Mouse (Mus musculus): Measurements from ENCODE around the gene Oser1. TPM values are rescaled to one million over a fixed set of nuclear protein-coding genes. Genes with fewer than 3 reads are reported as not detected.

Gene Oser1
- polyA plus RNA-seq, 1 experiment from 2014 or later, result 74.9 TPM

DNA sequence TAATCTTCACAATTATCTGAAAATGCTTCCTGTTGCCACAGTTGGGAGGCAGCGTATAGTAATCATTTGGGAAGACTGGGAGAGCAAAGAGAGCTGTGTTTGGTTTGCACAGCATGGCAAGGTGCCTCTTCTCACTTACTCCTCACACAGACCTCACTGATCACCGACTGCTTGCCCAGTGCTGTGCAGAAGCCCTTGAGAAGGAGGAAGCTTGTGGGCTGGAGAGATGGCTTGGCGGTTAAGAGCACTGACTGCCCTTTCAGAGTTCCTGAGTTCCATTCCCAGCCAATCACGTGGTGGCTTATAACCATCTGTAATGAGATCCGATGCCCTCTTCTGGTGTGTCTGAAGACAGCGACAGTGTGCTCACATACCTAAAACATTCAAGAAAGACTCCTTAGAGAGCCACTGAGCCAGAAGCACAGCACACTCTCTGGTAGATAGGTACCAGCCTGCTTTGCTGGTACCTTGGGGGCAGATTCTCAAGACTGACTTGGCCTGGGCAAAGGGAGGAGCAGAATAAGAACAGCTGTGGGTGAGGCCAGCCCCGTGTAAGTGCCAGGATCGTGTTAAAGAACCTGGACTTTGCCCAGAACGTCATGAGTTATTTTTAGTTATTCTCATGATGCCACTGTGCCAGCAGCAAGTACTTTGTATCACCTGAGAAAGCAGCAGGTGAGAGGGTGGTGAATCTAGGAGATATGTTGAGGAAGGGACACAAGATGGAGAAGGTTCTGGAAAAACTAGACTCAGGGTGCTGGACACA is 1.4 kb downstream of the Oser1 start:
- Histone ChIP-seq H3K4me2 (ENCODE audit: low read length) (no peak overlapping the region), H3K4me1 (replicated peaks; ENCODE audit: insufficient read depth, low read length) (peaks cover 7% of the 10 kb centered on the region; the same call in 1 of the 2 replicates), H3K4me3 (replicated peaks; ENCODE audit: low read depth, low read length) (no peak overlapping the region), H3K36me3 (ENCODE audit: insufficient read depth, low read length) (no peaks in the 10 kb centered on the region), H3K9me3 (replicated peaks; ENCODE audit: low read length) (no peaks in the 10 kb centered on the region), H3K27ac (no peak overlapping the region), H3K27me3 (ENCODE audit: insufficient read depth, low read length) (no peaks in the 10 kb centered on the region), H3K9ac (ENCODE audit: low read depth, low read length) (no peak overlapping the region)
- no peak for TF ChIP-seq CTCF (IDR thresholded peaks at IDR 0.05; ENCODE audit: low read depth)
- ATAC-seq (replicated peaks; ENCODE audit: low FRiP score, low read depth), result no peak
- no peak for DNase-seq (ENCODE audit: low spot score)
- 85% methylated on average over 9 of the region's 9 CpGs for WGBS

DNA sequence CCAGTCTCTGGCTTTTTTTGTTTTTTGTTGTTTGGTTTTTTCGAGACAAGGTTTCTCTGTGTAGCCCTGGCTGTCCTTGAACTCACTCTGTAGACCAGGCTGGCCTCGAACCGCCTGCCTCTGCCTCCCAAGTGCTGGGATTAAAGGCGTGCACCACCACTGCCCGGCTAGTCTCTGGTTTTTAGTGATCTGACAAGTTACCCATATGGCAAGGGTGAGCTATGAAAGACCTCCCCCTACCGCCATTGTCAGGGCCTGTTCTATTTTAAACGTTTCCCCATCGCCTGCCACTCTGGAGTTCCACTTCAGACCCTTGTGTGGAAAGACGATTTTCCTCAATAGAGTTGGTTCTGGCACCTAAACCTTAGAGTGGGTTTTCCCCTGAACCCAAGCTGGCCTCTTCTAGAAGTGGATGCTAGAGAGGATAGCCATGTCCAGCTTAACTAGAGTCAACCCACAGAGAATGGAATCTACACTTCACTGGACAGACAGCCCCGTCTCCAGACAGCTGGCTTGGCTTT is 4.1 kb downstream of the Oser1 start:
- peak overlapping the region; percentile 76 for H3K9ac ChIP-seq (ENCODE audit: low read depth, low read length)
- H3K36me3 ChIP-seq (ENCODE audit: insufficient read depth, low read length), result no peaks in the 10 kb centered on the region
- H3K4me1 ChIP-seq (replicated peaks; ENCODE audit: insufficient read depth, low read length), result peaks cover 11% of the 10 kb centered on the region; the same call in 1 of the 2 replicates
- H3K9me3 ChIP-seq (replicated peaks; ENCODE audit: low read length), result no peaks in the 10 kb centered on the region
- DNase-seq (ENCODE audit: low spot score) (no peak), ATAC-seq (replicated peaks; ENCODE audit: low FRiP score, low read depth) (no peak)
- no peaks in the 10 kb centered on the region for H3K27me3 ChIP-seq (ENCODE audit: insufficient read depth, low read length)
- TF ChIP-seq CTCF (IDR thresholded peaks at IDR 0.05; ENCODE audit: low read depth), result no peak
- H3K27ac ChIP-seq, result no peak overlapping the region
- H3K4me3 ChIP-seq (replicated peaks; ENCODE audit: low read depth, low read length), result peak overlapping the region; percentile 75
- 24% methylated on average over 10 of the region's 10 CpGs for WGBS
- peak overlapping the region; percentile 64 for H3K4me2 ChIP-seq (ENCODE audit: low read length)

DNA sequence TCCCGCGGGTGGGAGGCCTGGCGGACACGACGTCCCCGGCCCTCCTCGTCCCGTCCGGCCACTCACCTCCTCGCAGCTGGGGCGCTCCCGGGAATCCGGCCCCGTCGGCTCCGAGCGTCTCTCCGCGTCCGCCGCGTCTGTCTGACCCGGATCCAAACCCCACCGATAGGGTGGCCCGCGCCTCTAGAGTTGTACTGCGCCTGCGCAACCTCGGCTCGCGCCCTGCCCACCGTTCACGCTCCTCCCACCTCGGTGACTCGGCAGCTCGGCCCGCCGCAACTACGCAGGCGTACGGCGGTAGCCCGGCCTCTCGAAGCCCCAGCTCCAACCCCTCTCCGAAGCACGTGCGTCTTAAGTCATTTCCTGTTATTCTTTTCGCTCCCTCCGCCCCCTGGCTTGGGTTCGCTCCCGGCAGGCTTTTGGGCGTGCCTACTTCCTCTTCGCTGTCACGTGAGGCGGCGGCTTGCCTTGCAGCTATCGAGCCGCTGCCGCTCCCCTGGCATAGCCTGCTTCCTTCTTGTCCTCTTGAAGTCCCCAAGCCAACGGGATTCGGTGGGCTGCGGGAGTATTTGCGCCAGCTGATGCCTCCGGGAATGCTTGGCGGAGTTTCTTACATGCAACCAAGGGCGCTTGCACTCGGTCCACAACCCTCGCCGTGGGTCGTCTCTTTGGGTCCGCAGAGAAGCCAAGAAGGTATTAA is 5.0 kb downstream of the Oser1 start:
- ATAC-seq (replicated peaks; ENCODE audit: low FRiP score, low read depth), result peak; percentile 98
- Histone ChIP-seq H3K27me3 (ENCODE audit: insufficient read depth, low read length) (no peaks in the 10 kb centered on the region), H3K9me3 (replicated peaks; ENCODE audit: low read length) (no peaks in the 10 kb centered on the region), H3K4me3 (replicated peaks; ENCODE audit: low read depth, low read length) (peak overlapping the region; percentile 75), H3K9ac (ENCODE audit: low read depth, low read length) (peak overlapping the region; percentile 92), H3K27ac (peak overlapping the region; percentile 92), H3K4me2 (ENCODE audit: low read length) (peak overlapping the region; percentile 64), H3K4me1 (replicated peaks; ENCODE audit: insufficient read depth, low read length) (peaks cover 11% of the 10 kb centered on the region; the same call in 1 of the 2 replicates), H3K36me3 (ENCODE audit: insufficient read depth, low read length) (no peaks in the 10 kb centered on the region)
- peak; percentile 100 for DNase-seq (ENCODE audit: low spot score)
- peak; percentile 47 for TF ChIP-seq CTCF (IDR thresholded peaks at IDR 0.05; ENCODE audit: low read depth)
- whole genome bisulfite sequencing, result under 1% methylated on average over 56 of the region's 71 CpGs

DNA sequence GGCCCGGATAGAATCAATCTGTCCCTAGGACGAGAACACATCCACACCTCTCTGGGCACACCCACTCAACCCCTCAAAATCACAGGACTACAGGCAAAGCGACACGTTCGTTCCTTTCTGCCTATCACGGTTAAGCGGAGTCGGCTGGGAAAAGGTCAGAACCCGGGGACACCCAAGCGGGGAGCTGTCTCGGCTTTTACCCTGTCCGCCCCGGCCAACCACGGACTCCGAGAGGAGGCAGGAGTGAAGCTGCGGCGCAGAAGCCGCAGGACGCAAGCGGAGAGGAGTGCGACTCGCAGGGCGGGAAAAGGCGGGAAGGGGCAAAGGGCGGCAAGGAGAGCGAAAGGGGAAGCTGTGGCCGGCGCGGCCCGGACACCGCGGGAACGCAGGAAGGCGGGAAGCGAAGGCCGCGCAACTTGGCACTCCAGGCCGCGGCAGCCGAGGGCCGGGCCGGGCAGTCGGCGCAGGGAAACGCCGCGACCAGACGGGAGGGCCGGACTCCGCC is 5.6 kb downstream of the Oser1 start:
- Histone ChIP-seq H3K9ac (ENCODE audit: low read depth, low read length) (peak overlapping the region; percentile 92), H3K27ac (peak overlapping the region; percentile 92), H3K4me1 (replicated peaks; ENCODE audit: insufficient read depth, low read length) (peaks cover 11% of the 10 kb centered on the region; the same call in 1 of the 2 replicates), H3K4me2 (ENCODE audit: low read length) (peak overlapping the region; percentile 64), H3K4me3 (replicated peaks; ENCODE audit: low read depth, low read length) (peak overlapping the region; percentile 75), H3K9me3 (replicated peaks; ENCODE audit: low read length) (no peaks in the 10 kb centered on the region), H3K36me3 (ENCODE audit: insufficient read depth, low read length) (no peaks in the 10 kb centered on the region), H3K27me3 (ENCODE audit: insufficient read depth, low read length) (no peaks in the 10 kb centered on the region)
- WGBS, result under 1% methylated on average over 35 of the region's 50 CpGs
- no peak for TF ChIP-seq CTCF (IDR thresholded peaks at IDR 0.05; ENCODE audit: low read depth)
- DNase-seq (ENCODE audit: low spot score), result peak; percentile 32
- ATAC-seq (replicated peaks; ENCODE audit: low FRiP score, low read depth), result peak; percentile 50

DNA sequence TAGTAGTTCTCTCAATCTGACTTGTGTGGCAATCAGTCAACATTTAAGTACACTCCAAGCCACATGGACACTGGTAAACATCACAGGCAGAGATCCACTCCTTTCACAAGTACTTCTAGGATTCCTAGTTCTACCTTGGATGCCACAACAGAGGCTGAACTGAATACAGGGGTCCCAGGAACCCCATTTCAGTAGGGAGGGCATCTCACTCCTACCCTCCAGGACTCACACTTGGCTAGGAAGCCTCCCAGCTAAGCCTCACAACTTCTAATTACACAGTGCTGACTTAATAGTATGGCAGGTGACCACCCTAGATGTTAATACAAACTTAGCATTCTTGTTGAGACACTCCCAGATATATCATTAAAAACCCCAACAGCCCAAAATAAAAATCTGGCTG is 6.7 kb downstream of the Oser1 start:
- Histone ChIP-seq H3K36me3 (ENCODE audit: insufficient read depth, low read length) (no peaks in the 10 kb centered on the region), H3K27me3 (ENCODE audit: insufficient read depth, low read length) (no peaks in the 10 kb centered on the region), H3K4me2 (ENCODE audit: low read length) (peak overlapping the region; percentile 64), H3K9me3 (replicated peaks; ENCODE audit: low read length) (no peaks in the 10 kb centered on the region), H3K4me3 (replicated peaks; ENCODE audit: low read depth, low read length) (no peak overlapping the region), H3K27ac (no peak overlapping the region), H3K4me1 (replicated peaks; ENCODE audit: insufficient read depth, low read length) (peaks cover 11% of the 10 kb centered on the region; the same call in 1 of the 2 replicates), H3K9ac (ENCODE audit: low read depth, low read length) (peak overlapping the region; percentile 92; the same call in 1 of the 2 replicates)
- ATAC-seq (replicated peaks; ENCODE audit: low FRiP score, low read depth), result no peak
- DNase-seq (ENCODE audit: low spot score), result no peak
- TF ChIP-seq CTCF (IDR thresholded peaks at IDR 0.05; ENCODE audit: low read depth), result no peak

DNA sequence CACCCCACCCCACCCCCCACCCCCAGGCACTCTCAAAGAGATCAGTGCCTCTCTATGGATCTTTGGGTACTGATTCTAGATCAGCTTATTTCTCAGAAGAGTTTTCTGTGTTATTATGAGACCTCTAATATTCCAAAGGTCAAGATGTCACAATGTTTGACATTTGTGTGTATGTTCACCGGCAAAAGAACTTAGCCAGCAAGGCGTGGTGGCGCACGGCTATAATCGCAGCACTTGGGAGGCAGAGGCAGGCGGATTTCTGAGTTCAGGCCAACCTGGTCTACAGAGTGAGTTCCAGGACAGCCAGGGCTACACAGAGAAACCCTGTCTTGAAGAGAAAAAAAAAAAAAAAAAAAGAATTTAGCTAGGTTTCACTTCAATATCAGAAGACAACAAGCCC is 7.5 kb downstream of the Oser1 start:
- no peaks in the 10 kb centered on the region for H3K27me3 ChIP-seq (ENCODE audit: insufficient read depth, low read length)
- no peak overlapping the region for H3K4me2 ChIP-seq (ENCODE audit: low read length)
- no peak overlapping the region for H3K4me3 ChIP-seq (replicated peaks; ENCODE audit: low read depth, low read length)
- no peak overlapping the region for H3K9ac ChIP-seq (ENCODE audit: low read depth, low read length)
- DNase-seq (ENCODE audit: low spot score), result no peak
- H3K36me3 ChIP-seq (ENCODE audit: insufficient read depth, low read length), result no peaks in the 10 kb centered on the region
- peaks cover 11% of the 10 kb centered on the region; the same call in 1 of the 2 replicates for H3K4me1 ChIP-seq (replicated peaks; ENCODE audit: insufficient read depth, low read length)
- ATAC-seq (replicated peaks; ENCODE audit: low FRiP score, low read depth), result no peak
- 94% methylated on average over 6 of the region's 6 CpGs for WGBS
- H3K27ac ChIP-seq, result no peak overlapping the region
- H3K9me3 ChIP-seq (replicated peaks; ENCODE audit: low read length), result no peaks in the 10 kb centered on the region
- no peak for TF ChIP-seq CTCF (IDR thresholded peaks at IDR 0.05; ENCODE audit: low read depth)

Measured in kidney, postnatal 0 days (tissue).